8 mouse cellular contexts compared by ENCODE assay signal in genomic region chr19:58903899-58904327, GRCm38 (mm10). TPM values are rescaled to one million over a fixed set of nuclear protein-coding genes. Genes with fewer than 3 reads are reported as not detected.
DNase-seq lines count a peak whose midpoint lies in the region; ATAC-seq and TF ChIP-seq lines count a peak whose summit lies in the region.

No protein-coding gene starts in this region.

- peak overlapping the region; percentile 44 for H3K4me2 ChIP-seq in forebrain, postnatal 0 days (ENCODE audit: low read depth)
- H3K4me2 ChIP-seq in lung, embryonic 15.5 days: peak overlapping the region; percentile 45

- ATAC-seq in forebrain, postnatal 0 days: peak; percentile 76
- ATAC-seq in lung, embryonic 15.5 days (ENCODE audit: borderline replicate concordance, extremely low read depth, low FRiP score, low TSS enrichment): peak; percentile 92

- in situ Hi-C loops in ES-E14 (cut with MboI; ENCODE audit: low sequenced_read_pairs in 2 of 2, unreplicated experiment in 2 of 2): loop anchor here in 1 of 2 experiments (25.0 kb wide), 1 partner anchor 308 kb away; the partner anchor contains the start of gene Kcnk18

- no peaks in the 10 kb centered on the region for H3K36me3 ChIP-seq in ES-E14 (ENCODE audit: control insufficient read depth, insufficient read depth, low read length, poor library complexity, severe bottlenecking)
- H3K36me3 ChIP-seq in forebrain, postnatal 0 days (ENCODE audit: insufficient read depth): no peaks in the 10 kb centered on the region
- no peaks in the 10 kb centered on the region for H3K36me3 ChIP-seq in lung, embryonic 15.5 days

- under 1% methylated on average over 11 of the region's 11 CpGs for WGBS in forebrain, postnatal 0 days
- WGBS in lung, embryonic 15.5 days: 1% methylated on average over 11 of the region's 11 CpGs

- H3K4me3 ChIP-seq in ES-E14 (ENCODE audit: insufficient read depth in 1 of 2, low read depth in 1 of 2, low read length in 2 of 2, poor library complexity in 1 of 2, severe bottlenecking in 1 of 2): peak overlapping the region; percentile 33 to 50; a peak in 2 of 4 replicates
- peak overlapping the region; percentile 21 for H3K4me3 ChIP-seq in forebrain, postnatal 0 days (ENCODE audit: low read depth, low read length)
- H3K4me3 ChIP-seq in layer of hippocampus, adult 2 months: peak overlapping the region; percentile 38
- peak overlapping the region; percentile 24 for H3K4me3 ChIP-seq in lung, embryonic 15.5 days

- peak; percentile 98 for TF ChIP-seq CTCF in forebrain, postnatal 0 days (IDR thresholded peaks at IDR 0.05; ENCODE audit: low read depth)
- TF ChIP-seq CTCF in layer of hippocampus, adult 2 months (conservative IDR thresholded peaks at IDR 0.05): peak; percentile 98

- no peaks in the 10 kb centered on the region for H3K27me3 ChIP-seq in forebrain, postnatal 0 days (ENCODE audit: insufficient read depth, low read length)
- no peaks in the 10 kb centered on the region for H3K27me3 ChIP-seq in lung, embryonic 15.5 days

- no peak overlapping the region for H3K27ac ChIP-seq in ES-E14 (ENCODE audit: insufficient read depth, low read depth, low read length, poor library complexity, severe bottlenecking)
- no peak overlapping the region for H3K27ac ChIP-seq in forebrain, postnatal 0 days (ENCODE audit: low read depth, low read length)
- H3K27ac ChIP-seq in layer of hippocampus, adult 2 months: peak overlapping the region; percentile 21; the same call in 1 of the 2 replicates
- H3K27ac ChIP-seq in lung, embryonic 15.5 days: peak overlapping the region; percentile 61

- no peaks in the 10 kb centered on the region for H3K9me3 ChIP-seq in ES-E14 (ENCODE audit: control insufficient read depth, insufficient read depth, low read depth, low read length)
- H3K9me3 ChIP-seq in forebrain, postnatal 0 days (ENCODE audit: low read length): no peaks in the 10 kb centered on the region
- H3K9me3 ChIP-seq in lung, embryonic 15.5 days: no peaks in the 10 kb centered on the region

- no peaks in the 10 kb centered on the region for H3K4me1 ChIP-seq in ES-E14 (ENCODE audit: control insufficient read depth in 2 of 2, insufficient read depth in 2 of 2, low read length in 2 of 2, poor library complexity in 1 of 2)
- no peaks in the 10 kb centered on the region for H3K4me1 ChIP-seq in forebrain, postnatal 0 days (ENCODE audit: insufficient read depth)
- peaks cover 6% of the 10 kb centered on the region; the same call in 1 of the 2 replicates for H3K4me1 ChIP-seq in lung, embryonic 15.5 days

- no peak overlapping the region for H3K9ac ChIP-seq in ES-E14 (ENCODE audit: insufficient read depth, low read depth, low read length, poor library complexity, severe bottlenecking)
- peak overlapping the region; percentile 22; the same call in 1 of the 2 replicates for H3K9ac ChIP-seq in forebrain, postnatal 0 days
- no peak overlapping the region for H3K9ac ChIP-seq in lung, embryonic 15.5 days

- peak; percentile 64 for DNase-seq in ES-E14 (ENCODE audit: low read depth, low spot score)
- peak; percentile 64 for DNase-seq in cerebellum, adult 11-12 months
- peak; percentile 93 for DNase-seq in forebrain, postnatal 0 days
- DNase-seq in heart, postnatal 4 days: peak; percentile 94
- peak; percentile 73 to 94 for DNase-seq in layer of hippocampus, adult 2 months (ENCODE audit: low spot score in 2 of 2)
- DNase-seq in ovary, postnatal 14 days (ENCODE audit: low spot score): peak; percentile 87
- peak; percentile 12 to 76 for DNase-seq in thymus, postnatal 10 days (ENCODE audit: low spot score in 2 of 2)

TF ChIP-seq in ES-E14, 5 proteins besides CTCF, POLR2A, EP300 and RAD21:
- TF ChIP-seq HCFC1 (IDR thresholded peaks at IDR 0.05; ENCODE audit: borderline replicate concordance, insufficient read depth, low read length): no peak
- peak; percentile 92 for TF ChIP-seq ZC3H11A (IDR thresholded peaks at IDR 0.05; ENCODE audit: borderline replicate concordance, low read depth, low read length)

RNA-seq across cellular contexts. Expression of gene Eno4, which starts 39.3 kb away (rescaled TPM):
- 0.85 and 1.1 TPM in 2 replicates for total RNA-seq in ES-E14 (2012; rRNA removed)
- 0.92 and 2.0 TPM in 2 replicates for total RNA-seq in forebrain, postnatal 0 days (2014; rRNA removed)
- 1.0 and 2.0 TPM in 2 replicates for polyA plus RNA-seq in forebrain, postnatal 0 days (2015; fragmentation: Nextera tagmentation; extraction: Ambion mirVana)
- not detected for total RNA-seq in heart, postnatal 4 days (2021)
- total RNA-seq in layer of hippocampus, adult 2 months (2021): 1 to 10 TPM; 1.5 to 1.9 TPM
- polyA plus RNA-seq in lung, embryonic 15.5 days (2015; fragmentation: Nextera tagmentation; extraction: Ambion mirVana): 1.3 and 1.4 TPM in 2 replicates

RNA-seq across cellular contexts. Expression of gene Hspa12a, which starts 39.5 kb away (rescaled TPM):
- total RNA-seq in ES-E14 (2012; rRNA removed): 2.9 and 3.0 TPM in 2 replicates
- total RNA-seq in forebrain, postnatal 0 days (2014; rRNA removed): 53.7 and 75.8 TPM in 2 replicates
- polyA plus RNA-seq in forebrain, postnatal 0 days (2015; fragmentation: Nextera tagmentation; extraction: Ambion mirVana): 45.5 and 52.6 TPM in 2 replicates
- total RNA-seq in heart, postnatal 4 days (2021): 10 to 100 TPM; 27.1 to 31.3 TPM
- total RNA-seq in layer of hippocampus, adult 2 months (2021): 100 to 1,000 TPM; 239 to 246 TPM
- 4.4 and 5.1 TPM in 2 replicates for polyA plus RNA-seq in lung, embryonic 15.5 days (2015; fragmentation: Nextera tagmentation; extraction: Ambion mirVana)

Comparison
In these comparisons a context has a peak if more than half of its experiments do, and no peak if none do; other contexts are left out.
1. DNase-seq: peak in every context shown above with its lines; median percentile 94 in heart, postnatal 4 days; 93 in forebrain, postnatal 0 days; 87 in ovary, postnatal 14 days; 84 in layer of hippocampus, adult 2 months; 64 in ES-E14; 64 in cerebellum, adult 11-12 months; 44 in thymus, postnatal 10 days.
2. H3K27ac ChIP-seq: peak in layer of hippocampus, adult 2 months (single experiment) and lung, embryonic 15.5 days (single experiment); none in ES-E14 (single experiment) and forebrain, postnatal 0 days (single experiment).
3. Peak in every context shown above with its lines, with median percentiles within 50 percentile points of each other: H3K4me3 ChIP-seq.